29 mouse cellular contexts compared by ENCODE assay signal in the genomic region with DNA sequence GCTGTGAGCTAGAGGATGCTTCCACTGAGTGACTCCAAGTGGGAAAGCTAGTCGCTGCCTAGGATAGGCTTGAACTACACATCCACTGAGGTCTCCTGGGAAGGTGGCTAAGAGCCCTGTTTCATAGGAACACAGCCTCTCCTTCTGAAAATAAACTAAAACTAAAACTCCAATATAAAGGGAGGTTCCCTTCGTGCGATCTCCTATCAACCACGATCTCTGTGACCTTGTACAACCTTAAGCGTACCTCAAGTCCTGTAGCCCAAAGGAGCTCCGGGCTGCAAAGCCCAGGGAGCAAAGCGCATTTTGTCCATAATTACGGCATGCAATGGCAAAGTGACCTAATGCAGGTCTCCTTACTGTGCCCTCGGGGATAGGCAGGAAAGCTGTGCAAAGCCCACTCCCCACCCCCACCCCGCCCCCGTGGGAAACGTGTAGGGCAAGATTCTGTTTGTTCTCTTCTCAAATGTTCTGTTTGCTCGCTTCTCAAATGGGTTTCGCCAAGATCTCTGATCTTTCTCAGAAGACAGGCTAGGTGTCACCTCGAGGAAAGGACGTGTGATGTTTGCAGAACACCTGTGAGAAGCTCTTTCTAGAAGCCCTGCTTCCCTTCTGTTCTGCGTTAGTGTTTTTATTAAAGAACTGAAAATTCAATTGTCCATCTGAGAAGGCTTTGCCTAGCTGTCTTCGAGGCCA. TPM values are rescaled to one million over a fixed set of nuclear protein-coding genes. Genes with fewer than 3 reads are reported as not detected.
A peak's percentile ranks its signal among the peaks of the same experiment; 100 is the strongest.
DNase-seq lines count a peak whose midpoint lies in the region; ATAC-seq lines count a peak whose summit lies in the region.
"Had no signal": no experiment of that assay in that cellular context is flagged by ENCODE, and none has a peak within 500 bp of the region (broad histone marks: within the 10 kb centered on the region; RNA-seq: fewer than 3 reads in every experiment).

No protein-coding gene starts in this region.

- ATAC-seq in activated CD4-positive, CD25-positive, alpha-beta regulatory T cell, adult 4 months: peak; percentile 48
- no peak for ATAC-seq in erythroid progenitor cell, adult 5-6 weeks (replicated peaks; ENCODE audit: low FRiP score, poor library complexity, severe bottlenecking)
- ATAC-seq: forebrain, embryonic 13.5 days; forebrain, embryonic 15.5 days; forebrain, postnatal 0 days; Patski had no signal

- DNase-seq in CD4-positive helper T cell, adult 2 months (ENCODE audit: low read depth, low spot score): peak; percentile 47
- DNase-seq in CD4-positive, CD25-positive, alpha-beta regulatory T cell, adult 2 months (ENCODE audit: low read depth, low spot score): peak; percentile 57
- peak; percentile 72 for DNase-seq in induced T-regulatory cell, adult 2 months (ENCODE audit: low read depth)
- DNase-seq in kidney, postnatal 10 days: no peak
- DNase-seq in lung, postnatal 25 days (ENCODE audit: low spot score): no peak
- DNase-seq: adrenal gland, adult 2 months; adrenal gland, postnatal 10 days; adrenal gland, postnatal 25 days; cerebellum, adult 11-12 months; cerebellum, adult 8-10 months; cerebellum, adult 9-11 months; cerebellum, postnatal 14 days; cerebellum, postnatal 36 days; embryo, embryonic 11 days; forebrain, postnatal 0 days had no signal

RNA-seq across cellular contexts. Expression of gene Il2rb, which starts 7.5 kb away (rescaled TPM):
- 100 to 1,000 TPM; 489 to 584 TPM for polyA plus RNA-seq in activated CD4-positive, CD25-positive, alpha-beta regulatory T cell, adult 4 months (2017; shearing (Covaris generic))
- total RNA-seq in erythroid progenitor cell, adult 5-6 weeks (2015; ENCODE audit: low replicate concordance): 2.9 and 10.5 TPM in 2 replicates
- total RNA-seq in erythroid progenitor cell, adult 5-6 weeks (2017; ENCODE audit: low replicate concordance): 2.2 and 3.9 TPM in 2 replicates
- polyA plus RNA-seq: forebrain, embryonic 11.5 days; forebrain, embryonic 13.5 days; forebrain, embryonic 15.5 days; G1E had no signal

RNA-seq across cellular contexts. Expression of gene C1qtnf6, which starts 28.6 kb away (rescaled TPM):
- 10 to 100 TPM; 15.5 to 15.9 TPM for polyA plus RNA-seq in activated CD4-positive, CD25-positive, alpha-beta regulatory T cell, adult 4 months (2017; shearing (Covaris generic))
- 4.3 TPM in 1 of 2 replicates, not detected in the other for total RNA-seq in erythroid progenitor cell, adult 5-6 weeks (2015; ENCODE audit: low replicate concordance)
- total RNA-seq in erythroid progenitor cell, adult 5-6 weeks (2017; ENCODE audit: low replicate concordance): not detected in 2 replicates
- polyA plus RNA-seq: erythroblast, embryonic 14.5 days; G1E had no signal

RNA-seq across cellular contexts. Expression of gene Tmprss6, which starts 34.2 kb away (rescaled TPM):
- not detected for polyA plus RNA-seq in activated CD4-positive, CD25-positive, alpha-beta regulatory T cell, adult 4 months (2017; shearing (Covaris generic))
- total RNA-seq in erythroid progenitor cell, adult 5-6 weeks (2015; ENCODE audit: low replicate concordance): not detected in 2 replicates
- total RNA-seq in erythroid progenitor cell, adult 5-6 weeks (2017; ENCODE audit: low replicate concordance): 0.26 TPM in 1 of 2 replicates, not detected in the other
- total RNA-seq: common myeloid progenitor, adult 5-6 weeks had no signal
- polyA plus RNA-seq: forebrain, embryonic 13.5 days; G1E had no signal

RNA-seq across cellular contexts. Expression of gene Sstr3, which starts 41.9 kb away (rescaled TPM):
- polyA plus RNA-seq in activated CD4-positive, CD25-positive, alpha-beta regulatory T cell, adult 4 months (2017; shearing (Covaris generic)): not detected
- total RNA-seq in erythroid progenitor cell, adult 5-6 weeks (2015; ENCODE audit: low replicate concordance): not detected in 2 replicates
- not detected in 2 replicates for total RNA-seq in erythroid progenitor cell, adult 5-6 weeks (2017; ENCODE audit: low replicate concordance)
- total RNA-seq: CH12.LX; common myeloid progenitor, adult 5-6 weeks had no signal
- polyA plus RNA-seq: C2C12; embryonic facial prominence, embryonic 11.5 days; embryonic facial prominence, embryonic 13.5 days; embryonic facial prominence, embryonic 15.5 days; erythroblast, embryonic 14.5 days; forebrain, embryonic 11.5 days; G1E had no signal

Comparison
In these comparisons a context has a peak if more than half of its experiments do, and no peak if none do; other contexts are left out.
1. DNase-seq: peak in CD4-positive helper T cell, adult 2 months (single experiment), CD4-positive, CD25-positive, alpha-beta regulatory T cell, adult 2 months (single experiment) and induced T-regulatory cell, adult 2 months (single experiment); none in kidney, postnatal 10 days (single experiment) and lung, postnatal 25 days (single experiment).